Mouse (Mus musculus): ENCODE data around the gene Zfp366.

The Zfp366 gene

DNA sequence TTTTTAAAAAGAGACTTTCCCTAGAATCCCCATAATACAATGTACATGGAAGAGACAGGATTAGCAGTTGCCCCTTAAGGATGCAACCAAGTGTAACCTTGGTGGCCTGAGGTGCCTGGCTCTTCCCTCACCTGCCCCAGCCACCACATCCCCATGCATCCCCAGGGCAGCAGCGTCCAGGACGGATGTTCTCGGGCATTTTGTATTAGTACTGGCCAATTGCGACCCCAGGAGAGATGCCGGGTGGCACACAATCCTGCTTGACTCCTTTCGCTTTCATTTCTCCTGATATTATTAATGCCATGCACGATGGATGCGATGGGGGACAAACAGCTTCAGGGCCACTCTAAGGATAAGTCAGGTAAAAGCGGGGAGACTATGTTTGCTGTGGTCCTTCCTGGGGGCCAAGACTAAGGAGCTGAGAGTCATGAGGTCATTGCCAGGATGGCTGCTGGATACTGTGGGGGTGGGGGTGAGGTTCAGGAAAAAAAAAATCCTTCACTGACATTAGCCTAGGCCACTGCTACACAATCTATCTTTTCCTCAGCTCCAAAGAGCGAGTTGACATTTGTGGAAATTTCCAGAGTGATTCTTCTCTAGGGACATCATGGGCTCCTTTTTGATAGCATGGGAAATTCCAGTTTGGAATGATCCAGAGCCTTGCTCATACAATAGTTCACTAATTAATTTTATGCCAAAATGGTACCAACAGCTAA is 1.7 kb downstream of the Zfp366 start:
- DNase-seq (ENCODE audit: extremely low read depth, low read depth, low spot score): no peak

DNA sequence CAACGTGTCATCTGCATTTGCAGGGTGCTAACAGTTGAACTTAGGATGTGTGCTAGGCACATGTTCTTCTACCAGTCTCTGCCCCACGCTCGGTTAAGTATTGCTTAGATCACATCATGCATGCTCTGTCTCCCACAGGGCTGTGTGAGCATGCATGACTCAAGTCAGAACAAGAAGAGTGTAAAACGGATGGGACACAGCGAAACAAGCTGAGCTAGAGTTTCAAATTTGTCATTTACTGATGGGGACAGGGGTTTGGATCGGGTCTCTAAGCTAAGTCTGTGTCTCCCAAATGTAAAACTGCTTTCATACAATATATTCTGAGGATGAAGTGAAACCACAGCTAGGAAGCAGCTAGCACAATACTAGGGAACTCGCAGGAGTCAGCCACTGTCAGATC is 2.2 kb downstream of the Zfp366 start:
- no peak for DNase-seq (ENCODE audit: extremely low read depth, low read depth, low spot score)

DNA sequence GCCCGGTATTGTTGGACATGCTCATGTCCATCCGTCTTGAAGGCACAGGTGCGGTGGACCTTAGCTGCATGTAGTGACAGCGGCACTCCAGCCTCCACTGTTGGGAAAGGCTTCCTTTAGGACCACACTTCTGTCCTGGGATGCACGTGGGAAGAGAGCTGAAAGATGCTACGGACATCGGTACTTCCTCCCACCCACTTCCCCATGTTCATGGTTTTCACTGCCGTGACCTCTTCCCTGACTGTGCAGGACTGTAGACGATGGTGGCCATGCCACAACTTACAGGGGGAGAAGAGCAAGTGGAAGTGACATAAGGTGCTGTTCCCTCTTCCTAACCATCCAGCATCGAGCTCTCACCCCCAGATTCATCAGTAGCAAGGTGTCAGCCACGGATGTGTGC is 2.8 kb downstream of the Zfp366 start:
- no peak for DNase-seq (ENCODE audit: extremely low read depth, low read depth, low spot score)

DNA sequence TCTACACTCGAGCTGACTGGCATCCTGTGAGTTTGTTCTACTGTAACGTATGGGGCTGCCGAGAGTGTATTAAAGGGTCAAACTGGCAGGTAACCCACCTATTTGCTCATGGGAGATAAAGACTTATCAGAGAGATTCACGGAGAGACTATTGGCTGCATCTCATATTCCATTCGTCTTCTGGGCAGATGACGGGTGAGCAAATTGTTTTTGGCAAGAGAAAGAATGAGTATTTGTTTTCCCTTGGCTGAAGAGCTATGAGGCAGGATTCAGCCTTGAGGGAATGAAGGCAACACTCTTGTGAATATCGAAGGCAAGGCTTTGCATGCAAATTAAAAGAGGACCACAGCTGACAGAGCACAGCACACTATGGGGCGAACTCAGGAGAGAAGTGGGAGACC is 4.0 kb downstream of the Zfp366 start:
- no peak for DNase-seq (ENCODE audit: extremely low read depth, low read depth, low spot score)

- no peak for DNase-seq (ENCODE audit: extremely low read depth, low read depth, low spot score)
Measured at GRCm38 (mm10) chr13:99189671-99190070, 5.0 kb downstream of the Zfp366 start.

GRCm38 (mm10) chr13:99190466-99190865 is 5.8 kb downstream of the Zfp366 start:
- DNase-seq (ENCODE audit: extremely low read depth, low read depth, low spot score): no peak

DNA sequence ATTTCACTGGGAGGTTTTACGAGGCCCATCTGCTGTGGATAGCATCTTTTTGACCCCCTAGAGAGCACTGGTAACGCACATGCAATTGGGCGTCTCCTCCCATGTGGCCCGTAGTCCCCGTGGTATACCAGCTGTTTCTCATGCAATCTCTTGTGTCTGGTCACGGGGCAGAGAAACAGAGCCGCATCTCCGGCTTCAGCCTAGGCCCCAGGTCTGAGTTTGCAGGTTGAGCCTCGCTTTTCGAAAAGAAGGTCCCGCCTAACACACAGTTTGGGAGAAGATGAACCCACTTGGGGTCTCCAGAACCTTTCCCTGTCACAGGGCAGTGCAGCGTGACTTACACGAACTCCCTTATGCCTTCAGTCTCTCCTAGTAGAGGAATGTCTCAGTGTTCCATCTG is 6.4 kb downstream of the Zfp366 start:
- DNase-seq (ENCODE audit: extremely low read depth, low read depth, low spot score): no peak

- no peak for DNase-seq (ENCODE audit: extremely low read depth, low read depth, low spot score)
Measured at GRCm38 (mm10) chr13:99196314-99196713, 11.7 kb downstream of the Zfp366 start.

DNA sequence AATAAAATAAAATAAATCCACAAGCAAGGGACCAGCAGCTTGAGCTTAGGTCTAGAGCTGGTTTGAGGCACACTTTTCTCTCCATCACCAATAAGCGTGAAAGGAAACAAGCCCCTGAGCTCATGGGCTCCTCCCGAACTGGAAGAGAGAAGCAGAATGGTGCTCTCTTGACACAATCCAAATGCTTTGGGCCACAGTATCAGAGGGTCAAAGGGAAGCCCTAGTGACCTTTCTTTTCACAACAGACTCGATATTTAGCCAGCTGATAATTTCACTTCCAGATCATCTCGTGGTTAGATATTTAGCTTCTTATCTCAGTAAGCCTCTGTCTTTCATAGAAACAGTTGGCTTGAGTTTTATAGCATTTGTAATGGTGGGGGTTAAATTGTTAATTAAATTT is 12.2 kb downstream of the Zfp366 start:
- no peak for DNase-seq (ENCODE audit: extremely low read depth, low read depth, low spot score)

DNA sequence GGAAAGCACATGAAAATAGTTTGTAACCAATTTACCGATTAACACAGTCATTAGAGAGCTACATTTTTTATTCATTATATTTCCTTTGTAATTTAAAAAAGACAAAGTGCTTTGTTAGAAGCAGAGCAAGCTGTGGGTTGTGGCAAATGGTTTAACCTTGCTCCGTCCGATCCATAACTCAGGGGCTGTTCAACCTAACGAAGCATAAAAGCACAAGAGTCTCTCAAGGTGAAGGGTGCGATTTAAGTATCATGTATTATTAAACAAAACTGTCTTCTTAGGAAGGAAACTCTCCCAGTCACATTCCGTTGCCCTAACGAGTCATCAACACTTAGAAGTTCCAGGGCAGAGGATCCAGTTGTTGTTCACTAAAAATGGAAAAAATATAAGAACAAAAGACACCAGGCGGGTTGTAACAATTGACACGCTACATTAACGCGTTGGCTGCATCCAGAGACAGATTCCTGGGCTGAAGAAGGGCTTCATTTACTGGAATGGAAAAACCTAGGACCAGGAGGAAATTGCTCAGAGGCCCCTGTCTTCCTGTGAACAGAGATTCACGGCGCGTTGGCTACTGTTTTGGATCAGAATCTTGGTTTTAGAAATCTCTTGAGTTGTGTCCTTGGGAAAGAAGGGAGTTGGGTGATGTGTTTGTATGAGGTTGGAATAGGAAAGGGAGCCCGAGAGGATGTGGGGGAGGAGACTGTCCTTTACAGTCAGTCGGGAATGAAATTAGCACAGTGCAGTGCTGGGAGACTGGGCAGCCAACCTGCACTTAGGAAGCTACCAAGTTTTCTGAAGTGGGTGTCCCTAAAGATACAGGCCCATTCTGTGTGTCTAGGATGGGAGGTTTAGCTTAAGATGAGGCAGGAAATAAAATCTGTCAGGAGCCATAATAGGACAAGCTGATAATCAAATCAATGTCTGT is 17.3 kb downstream of the Zfp366 start:
- DNase-seq (ENCODE audit: extremely low read depth, low read depth, low spot score): no peak

GRCm38 (mm10) chr13:99207214-99207613 is 22.6 kb downstream of the Zfp366 start:
- DNase-seq (ENCODE audit: extremely low read depth, low read depth, low spot score): no peak

DNA sequence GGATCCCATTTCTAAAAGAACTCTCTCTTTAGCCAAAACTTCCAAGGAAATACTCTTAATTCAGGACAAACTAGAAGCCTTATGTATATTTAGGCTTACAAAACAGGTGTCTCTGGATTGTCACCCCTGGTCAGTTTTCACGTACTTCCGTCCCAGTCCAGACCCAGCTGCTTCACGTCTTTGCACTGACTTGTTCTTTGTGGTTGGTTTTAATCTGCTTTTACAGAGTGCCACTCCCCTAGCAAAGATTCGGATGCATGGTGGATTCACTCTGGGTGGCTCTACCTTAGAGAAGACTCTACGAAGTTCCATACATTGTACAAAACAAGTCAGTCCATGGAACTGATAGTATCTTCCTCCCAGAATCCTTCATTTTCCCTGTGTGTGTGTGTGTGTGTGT is 25.2 kb downstream of the Zfp366 start:
- DNase-seq (ENCODE audit: extremely low read depth, low read depth, low spot score): no peak

DNA sequence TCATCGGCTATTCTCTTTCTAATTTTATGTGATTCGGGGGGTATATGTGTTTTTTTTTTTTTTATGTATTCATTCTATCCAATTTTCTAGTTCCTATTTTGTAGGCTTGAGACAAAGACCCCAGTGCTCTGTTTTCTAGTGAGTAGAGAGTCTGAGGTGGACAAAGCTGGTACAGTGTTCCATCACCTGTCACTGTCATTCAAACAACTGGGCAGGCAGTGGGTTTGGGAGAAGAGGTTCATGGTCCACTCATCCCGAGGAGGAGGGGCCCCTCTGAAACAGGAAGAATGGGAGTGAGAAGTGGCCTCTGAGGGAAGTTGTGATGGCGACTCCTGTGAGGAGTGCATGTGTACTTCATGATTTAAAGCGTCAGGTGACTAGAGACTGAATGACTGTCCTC is 26.2 kb downstream of the Zfp366 start:
- no peak for DNase-seq (ENCODE audit: extremely low read depth, low read depth, low spot score)

DNA sequence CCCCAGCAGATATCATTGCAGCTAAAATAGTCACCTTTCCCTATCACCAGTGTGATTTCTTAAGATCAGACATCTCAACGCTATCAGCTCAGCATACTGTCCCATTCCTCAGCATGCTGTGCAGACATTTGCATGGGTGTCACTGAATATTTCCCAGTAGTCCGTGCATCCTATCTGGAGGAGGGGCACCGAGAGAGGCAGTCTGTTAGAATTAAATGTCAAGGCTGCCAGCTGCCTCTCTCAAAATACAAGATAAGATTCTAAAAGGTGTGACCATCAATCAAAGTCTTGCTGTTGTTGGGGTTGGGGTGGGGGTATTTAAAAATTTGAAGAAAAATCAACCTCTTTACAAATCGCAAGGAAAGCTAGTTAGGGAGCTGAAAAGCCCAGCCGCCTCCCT is 28.4 kb downstream of the Zfp366 start:
- no peak for DNase-seq (ENCODE audit: extremely low read depth, low read depth, low spot score)

DNA sequence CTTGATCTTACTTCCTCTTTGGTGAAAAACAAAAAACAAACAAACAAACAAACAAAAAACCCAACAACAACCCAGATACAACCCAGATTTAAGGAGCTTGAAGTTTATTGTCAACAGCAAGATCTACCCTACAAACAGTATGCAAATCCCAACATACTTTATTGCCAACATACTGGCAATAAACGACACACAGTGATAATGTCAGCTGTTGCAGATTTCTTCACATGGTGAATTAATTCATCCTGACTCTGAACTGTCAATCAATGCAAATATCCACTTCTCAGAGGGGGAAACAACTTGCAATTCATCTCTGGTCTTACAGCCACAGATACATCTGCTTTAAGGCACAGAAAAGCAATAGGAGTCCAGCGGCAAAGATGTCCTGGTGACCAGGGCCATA is 31.4 kb downstream of the Zfp366 start:
- DNase-seq (ENCODE audit: extremely low read depth, low read depth, low spot score): no peak

GRCm38 (mm10) chr13:99217984-99218383 is 33.4 kb downstream of the Zfp366 start:
- DNase-seq (ENCODE audit: extremely low read depth, low read depth, low spot score): no peak

DNA sequence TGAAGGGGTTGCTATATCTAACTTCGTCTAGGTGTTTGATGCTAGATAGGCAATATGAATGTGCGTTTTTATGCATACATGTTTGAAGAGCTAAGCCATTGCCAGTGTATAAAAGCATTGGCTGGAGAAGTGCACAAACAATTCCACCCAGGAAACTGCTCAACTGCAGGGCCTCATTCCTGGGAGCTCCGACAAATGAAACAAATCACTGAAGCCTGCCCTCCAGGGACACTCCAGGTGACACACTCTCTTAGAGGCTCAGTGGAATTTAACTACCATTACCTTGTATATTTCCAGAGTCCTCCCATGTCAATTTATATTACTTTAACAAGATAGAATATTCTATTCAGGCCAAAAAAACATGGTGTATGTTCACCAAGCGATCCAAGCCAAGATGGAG is 35.0 kb downstream of the Zfp366 start:
- DNase-seq (ENCODE audit: extremely low read depth, low read depth, low spot score): no peak

DNA sequence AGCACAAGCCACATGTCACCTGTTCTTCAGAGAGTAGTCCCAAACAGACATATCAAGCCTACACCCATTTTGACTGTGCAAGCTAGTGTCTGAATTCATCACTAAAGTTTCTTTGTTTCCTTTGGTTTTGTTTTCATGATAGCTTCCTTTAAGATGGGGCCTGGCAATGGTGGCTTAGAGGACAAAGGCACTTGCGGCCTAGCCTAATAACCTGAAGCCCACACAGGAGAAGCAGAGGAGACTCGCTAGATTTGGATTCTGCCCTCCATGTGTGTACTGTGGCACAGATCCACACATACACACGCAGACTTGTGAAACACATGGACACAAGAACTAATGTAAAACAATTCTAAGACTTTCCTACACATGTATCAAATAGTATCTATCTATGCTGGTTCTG is 37.4 kb downstream of the Zfp366 start:
- DNase-seq (ENCODE audit: extremely low read depth, low read depth, low spot score): no peak

GRCm38 (mm10) chr13:99222476-99222875 is 37.9 kb downstream of the Zfp366 start:
- DNase-seq (ENCODE audit: extremely low read depth, low read depth, low spot score): no peak

DNA sequence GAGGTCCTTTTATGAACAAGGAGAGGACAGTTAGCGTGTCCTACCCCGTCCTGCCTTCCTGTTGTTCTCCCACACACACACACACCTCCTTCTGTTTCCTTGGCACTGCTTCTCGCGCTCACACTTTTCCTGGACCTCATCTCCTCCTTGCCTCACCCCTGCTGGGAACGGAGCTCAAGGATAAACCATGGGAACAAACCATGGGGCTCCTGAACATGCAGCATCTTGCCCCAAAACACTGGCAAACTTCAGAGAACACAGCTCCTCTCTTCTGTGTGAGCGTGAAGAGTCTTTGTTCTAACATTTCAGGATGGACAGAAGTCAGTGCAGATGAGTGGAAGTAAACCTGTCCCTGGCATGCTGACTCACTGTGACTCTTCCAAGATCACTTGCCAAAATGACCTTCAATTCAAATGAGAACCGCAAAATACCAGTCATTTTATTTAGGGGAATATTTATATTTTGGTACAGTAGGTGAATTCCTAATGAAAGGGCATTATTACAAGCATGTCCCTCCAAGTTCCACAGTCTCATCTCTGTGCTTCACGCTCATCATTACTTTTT is 38.8 kb downstream of the Zfp366 start:
- DNase-seq (ENCODE audit: extremely low read depth, low read depth, low spot score): no peak

GRCm38 (mm10) chr13:99223917-99224316 is 39.3 kb downstream of the Zfp366 start:
- no peak for DNase-seq (ENCODE audit: extremely low read depth, low read depth, low spot score)

All from fat pad, adult 2 months (tissue).